Mouse (Mus musculus) layer of hippocampus, adult 6 months (tissue): Measurements from ENCODE around the gene Immp2l. TPM values are rescaled to one million over a fixed set of nuclear protein-coding genes. Genes with fewer than 3 reads are reported as not detected.

Experiments
- long read RNA-seq, 2 experiments: library from polyadenylated mRNA; unstranded; transcript quantifications; one replicate each; pipeline ENCODE4 v2.0.0; 2019 to 2020
- polyA plus RNA-seq: library from polyadenylated mRNA; unstranded; fragments of <200 nt; fragmentation: Nextera tagmentation; gene quantifications from 2 replicates; pipeline ENCODE4 v1.2.3, GENCODE M21; 2021

The Immp2l gene
- polyA plus RNA-seq, result 22.3 and 23.0 TPM in 2 replicates
- long read RNA-seq, experiment 1, result 0 reads
- long read RNA-seq, experiment 2, partial matches to known transcripts, result 0 of 8 reads
- long read RNA-seq, experiment 2, other reads (novel, unspliced or antisense), result 4 of 8 reads

GRCm38 (mm10) chr12:41023511-41024421, at the start of gene Immp2l:
Gene Immp2l, plus strand, starts transcription at chr12:41024090.

GRCm38 (mm10) chr12:41486331-41486730, 462.4 kb downstream of the Immp2l start, which contains the start of gene Lrrn3:
Gene Lrrn3, minus strand, starts transcription at chr12:41486431.

